Mouse (Mus musculus) left cerebral cortex, adult 2 months (tissue): ENCODE measurements around the gene Klrb1. TPM values are rescaled to one million over a fixed set of nuclear protein-coding genes. Genes with fewer than 3 reads are reported as not detected.
"Not testable (repeated sequence)": the region's sequence is repeated elsewhere in the genome, so short reads cannot be mapped to it uniquely, and the experiment has no call there.

Experiments used
- DNase-seq, 2 experiments: peaks; one replicate each; pipeline ENCODE4 v3.0.0; 2021 to 2022; ENCODE audit warnings: low spot score in 2 of 2, mixed read lengths in 1 of 2; ENCODE audit errors: extremely low spot score in 1 of 2
- H3K27ac ChIP-seq: fragments of 200-600 bp; 2 replicates; pipeline ENCODE4 v1.8.1; 2022
- H3K4me3 ChIP-seq: fragments of 200-600 bp; 2 replicates; pipeline ENCODE4 v1.8.1; 2022
- CTCF ChIP-seq: fragments of 200-600 bp; IDR thresholded peaks from 2 replicates; pipeline ENCODE4 v1.8.1; 2022; ENCODE audit warnings: antibody characterized with exemption, mild to moderate bottlenecking, moderate library complexity
- intact Hi-C: fragments of 180-260 bp; cut with DNase I; formaldehyde crosslinking; loops from one replicate; pipeline ENCODE4 v1.15.1; 2025
- long read RNA-seq, 2 experiments: library from polyadenylated mRNA; stranded (forward); transcript quantifications; one replicate each; pipeline ENCODE4 v2.0.0; 2021; ENCODE audit warnings: borderline mapping rate in 2 of 2
- total RNA-seq, 2 experiments: library from RNA; stranded (reverse); gene quantifications; 2 replicates each; pipeline ENCODE4 v1.2.3; 2021

Gene Klrb1
- not detected for total RNA-seq
- long read RNA-seq, experiment 1 = 0 reads
- long read RNA-seq, experiment 2 = 0 reads

DNA sequence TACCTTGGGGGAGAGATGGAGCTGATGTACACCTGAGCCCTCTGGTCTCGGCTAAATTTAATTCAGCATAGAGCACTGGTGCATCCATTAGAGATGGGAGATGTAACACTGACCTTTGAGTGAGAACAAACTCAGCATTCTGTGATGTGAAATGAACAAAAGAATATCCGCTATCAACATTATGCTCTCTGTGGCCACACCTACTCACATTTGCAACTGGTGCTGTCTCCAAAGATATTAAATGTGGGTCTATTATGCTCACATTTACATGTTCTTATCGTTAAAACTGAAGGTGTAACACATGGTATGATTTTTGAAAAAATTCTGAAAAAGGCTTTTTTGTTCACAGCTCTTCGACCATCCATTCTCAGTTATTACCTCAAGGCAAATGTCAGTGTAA, at the start of gene Klrb1:
Gene Klrb1 (minus strand): TSS at position 101 of the 400 bp plus-strand sequence.
- Histone ChIP-seq H3K4me3 (no peak within 1 kb of the TSS), H3K27ac (no peak within 1 kb of the TSS)
- intact Hi-C loops = no loop called here
- TF ChIP-seq CTCF = no peak
- no peak for DNase-seq

DNA sequence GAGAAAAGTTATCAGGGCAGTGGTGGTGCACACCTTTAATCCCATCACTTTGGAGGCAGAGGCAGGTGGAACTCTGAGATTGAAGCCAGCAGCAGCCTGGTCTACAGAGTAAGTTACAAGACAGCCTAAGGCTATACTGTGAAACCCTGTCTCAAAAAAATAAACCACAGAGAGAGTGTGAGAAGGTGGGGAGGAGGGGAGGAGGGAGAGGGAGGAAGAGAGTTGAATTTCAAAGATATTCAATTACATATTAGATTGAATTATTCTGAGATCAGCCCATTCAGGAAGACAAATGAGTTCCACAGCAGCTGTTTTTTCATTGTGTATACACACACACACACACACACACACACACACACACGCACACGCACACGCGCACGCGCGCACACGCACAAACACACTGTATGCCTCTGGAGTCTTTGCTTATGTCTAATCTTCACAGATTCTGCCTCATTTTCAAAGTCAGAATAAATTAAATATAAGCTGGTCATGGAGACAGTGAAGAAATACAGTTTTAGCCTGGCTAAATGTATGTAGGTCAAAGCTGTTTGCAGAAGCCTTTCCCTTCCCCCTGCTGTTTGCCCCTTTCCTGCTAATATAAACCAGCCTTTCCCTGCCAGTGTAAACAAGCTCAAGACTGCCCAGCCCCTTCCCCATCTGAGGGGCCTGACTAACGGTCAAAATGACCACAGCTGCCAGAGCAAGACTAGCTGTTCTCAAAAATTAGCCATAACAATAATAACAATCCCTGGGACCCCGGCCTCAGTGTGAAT, 46.8 kb upstream of the Klrb1 start:
- no peak overlapping the region for H3K4me3 ChIP-seq
- no peak overlapping the region for H3K27ac ChIP-seq
- DNase-seq = no peak
- TF ChIP-seq CTCF = no peak
- intact Hi-C loops = no loop called here

DNA sequence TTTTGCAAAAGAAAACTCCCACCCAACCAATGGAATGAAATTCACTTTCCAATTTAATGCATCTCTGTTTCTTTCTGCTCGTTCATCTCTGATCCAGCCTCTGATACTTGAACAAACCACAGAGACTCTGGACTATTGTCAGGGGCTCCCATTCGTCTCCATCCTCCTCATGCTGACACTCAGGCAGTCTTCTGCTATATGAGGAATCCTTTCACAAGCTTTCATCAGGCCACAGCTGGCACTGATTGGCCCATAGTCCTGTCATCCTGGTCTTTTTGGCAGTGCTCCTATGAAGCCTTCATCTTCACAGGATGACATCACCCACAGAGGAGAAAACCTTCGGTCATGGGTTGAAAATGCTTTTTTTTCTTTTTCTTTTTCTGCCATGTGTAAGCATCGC, 45.2 kb upstream of the Klrb1 start:
- intact Hi-C loops = no loop called here
- no peak for DNase-seq
- no peak for TF ChIP-seq CTCF
- no peak overlapping the region for H3K27ac ChIP-seq
- H3K4me3 ChIP-seq = no peak overlapping the region

DNA sequence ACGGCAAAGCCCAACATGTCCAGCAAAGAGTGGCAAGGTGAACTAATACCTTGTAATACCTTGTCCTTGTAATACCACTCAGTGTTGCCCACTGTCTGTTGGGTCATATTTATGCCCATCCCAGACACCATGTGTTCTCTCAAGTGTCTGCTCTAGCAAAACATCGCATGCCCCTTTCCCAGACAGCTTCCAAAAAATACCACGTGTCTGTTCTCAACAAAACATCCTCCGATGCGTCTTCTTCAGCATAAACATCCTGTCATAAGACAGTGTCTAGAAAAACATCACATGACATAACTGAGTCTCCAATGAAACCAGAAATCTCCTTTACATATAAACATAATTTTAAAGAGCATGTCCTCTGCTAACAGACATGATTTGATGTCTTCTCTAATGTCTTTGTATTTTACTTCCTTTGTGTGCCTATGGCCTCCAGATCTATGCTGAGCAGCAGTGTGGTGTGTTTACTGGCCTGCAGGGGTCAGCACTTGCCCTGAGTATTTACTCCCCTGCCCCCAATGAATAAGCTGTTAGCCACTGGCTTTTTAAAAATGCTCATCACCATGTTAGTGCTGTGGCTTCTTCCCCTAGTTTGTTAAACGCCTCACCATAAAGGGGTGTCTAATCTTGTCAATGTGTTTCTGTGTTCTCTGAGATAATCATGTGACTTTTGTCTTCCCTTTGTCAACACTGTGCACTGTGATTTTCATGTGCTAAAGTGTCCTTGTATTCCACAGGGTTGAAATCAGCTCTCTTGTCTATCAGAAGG, 43.8 kb upstream of the Klrb1 start:
- H3K27ac ChIP-seq, H3K4me3 ChIP-seq: not testable (repeated sequence)
- peak; percentile 49 for TF ChIP-seq CTCF
- intact Hi-C loops = loop anchor here (1.0 kb wide), 1 partner anchor 39 kb away; no protein-coding TSS in a partner anchor
- peak in 1 of 2 experiments; percentile 16 for DNase-seq

DNA sequence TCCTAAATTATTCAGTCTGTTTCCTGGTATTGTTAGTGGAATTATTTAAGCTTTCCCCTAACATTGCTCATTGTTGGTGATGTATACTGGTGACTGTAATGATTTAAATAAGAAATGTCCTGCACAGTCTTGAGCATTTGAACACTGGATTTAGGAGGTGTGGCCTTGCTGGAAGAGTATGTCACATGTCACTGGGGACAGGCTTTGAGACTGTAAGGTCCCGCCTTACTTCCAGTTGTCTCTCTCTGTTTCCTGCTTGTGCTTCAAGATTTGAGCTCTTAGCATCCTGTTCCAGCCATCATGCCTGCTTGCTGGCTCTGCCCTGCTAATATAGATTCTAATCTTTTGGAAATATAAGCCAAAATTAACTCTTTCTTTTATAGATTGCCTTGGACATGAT, 42.4 kb upstream of the Klrb1 start:
- no peak overlapping the region for H3K27ac ChIP-seq

DNA sequence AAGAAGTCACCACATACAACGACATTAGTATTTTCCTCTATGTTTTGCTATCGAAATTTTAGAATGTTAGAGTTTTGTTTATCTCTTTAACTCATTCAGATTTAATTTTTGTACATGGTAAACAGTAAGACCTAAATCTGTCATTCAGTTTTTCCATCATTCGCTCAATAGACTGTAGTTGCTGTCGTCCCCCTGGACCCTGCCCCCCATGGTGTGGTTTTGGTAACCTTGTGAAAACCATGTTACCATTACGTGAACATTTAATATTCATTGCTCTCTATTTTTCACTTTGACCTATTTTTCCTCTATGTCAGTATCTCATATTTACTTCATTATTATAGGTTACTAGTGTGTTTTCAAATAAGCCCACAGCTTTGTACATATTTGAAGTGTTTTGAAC, 41.7 kb upstream of the Klrb1 start:
- intact Hi-C loops = loop anchor here (1.0 to 5.0 kb wide), 3 partner anchors 38 to 768 kb away; partner anchors contain the start of gene Gabarapl1
- Histone ChIP-seq H3K27ac (peak overlapping the region; percentile 50), H3K4me3 (peak overlapping the region; percentile 33)
- no peak for DNase-seq
- TF ChIP-seq CTCF = no peak

More for the DNA sequence above, 42.4 kb upstream of the Klrb1 start:
- no peak for TF ChIP-seq CTCF
- intact Hi-C loops = no loop called here
- no peak for DNase-seq
- no peak overlapping the region for H3K4me3 ChIP-seq

DNA sequence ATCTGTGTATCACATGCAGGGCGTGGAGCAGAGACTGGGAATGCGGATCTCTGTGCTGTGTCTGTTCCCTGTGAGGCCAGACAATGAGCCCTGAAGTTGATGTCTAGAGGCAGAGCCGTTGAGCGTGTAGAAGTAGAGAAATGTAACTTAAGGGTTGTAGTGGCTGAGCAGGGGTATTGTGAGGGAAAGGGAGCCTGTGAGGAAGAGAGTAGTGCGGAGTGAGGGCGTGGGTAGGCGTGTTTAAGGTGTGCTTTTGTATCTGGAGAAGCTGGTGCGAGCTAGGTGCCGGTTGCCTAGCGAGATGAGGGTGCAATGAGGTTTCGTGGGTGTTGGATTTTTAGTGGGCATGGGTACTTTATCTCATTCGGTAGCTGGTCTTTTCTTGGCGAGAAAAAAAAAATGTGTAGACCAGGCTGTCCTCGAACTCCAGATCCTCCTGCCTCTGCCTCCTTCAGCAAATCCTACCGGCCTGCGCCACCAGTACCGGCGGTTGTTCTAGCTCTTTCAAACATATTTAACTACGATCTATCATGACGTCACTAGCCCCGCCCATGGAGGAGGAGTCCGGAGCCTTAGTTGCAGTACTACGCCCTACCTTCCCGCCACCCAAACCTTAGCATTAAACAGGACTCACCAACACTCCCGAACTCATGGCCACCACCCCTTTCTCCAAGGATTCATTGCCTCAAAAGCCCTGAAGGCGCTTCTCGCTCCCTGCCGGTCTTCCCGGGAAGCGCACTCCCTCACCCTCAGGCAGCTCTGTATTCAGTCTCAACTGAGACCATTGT, 41.1 kb upstream of the Klrb1 start:
- intact Hi-C loops = loop anchor here (1.0 to 5.0 kb wide), 3 partner anchors 38 to 768 kb away; partner anchors contain the start of gene Gabarapl1
- DNase-seq = peak; percentile 93 to 95
- peak overlapping the region; percentile 55 for H3K4me3 ChIP-seq
- H3K27ac ChIP-seq = peak overlapping the region; percentile 50
- TF ChIP-seq CTCF = peak; percentile 84

DNA sequence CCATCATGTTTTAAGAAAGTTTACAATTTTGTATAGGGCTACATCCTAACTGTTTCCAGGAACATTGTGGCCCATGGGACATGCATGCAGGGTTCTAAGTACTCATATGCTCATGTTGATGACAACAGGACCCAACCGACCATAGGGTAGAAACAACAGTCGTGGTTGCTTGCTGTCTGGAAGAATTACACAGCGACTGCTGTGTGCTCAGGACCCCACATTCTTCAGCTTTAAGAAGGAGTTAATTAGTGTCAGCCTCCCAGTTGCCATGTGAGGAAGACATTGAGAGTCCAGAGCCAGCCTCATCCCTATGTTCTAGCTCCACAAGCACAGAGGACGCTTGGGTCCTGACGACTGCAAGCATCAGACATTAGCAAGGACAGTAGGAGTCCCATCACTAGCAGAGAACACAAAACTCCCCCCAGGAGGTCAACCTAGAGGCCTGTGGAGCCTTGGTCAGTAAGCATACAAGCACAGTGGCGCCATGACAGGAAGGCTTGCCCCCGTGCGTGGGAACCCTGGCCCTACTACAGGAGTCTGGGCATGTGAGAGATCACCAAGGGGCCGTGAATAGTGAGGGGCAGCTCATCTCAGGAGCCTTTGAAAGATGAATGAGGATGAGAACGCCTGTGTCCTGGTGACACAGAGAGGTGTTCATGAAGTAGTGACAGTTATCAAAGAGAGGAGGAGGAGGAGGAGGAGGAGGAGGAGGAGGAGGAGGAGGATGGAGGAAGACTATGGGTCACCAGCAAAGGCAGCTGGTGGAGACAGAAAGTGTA, 40.2 kb upstream of the Klrb1 start:
- Histone ChIP-seq H3K27ac (0 out of 2 replicates have a peak overlapping the region, but pooled peaks have one; percentile 47), H3K4me3 (peak overlapping the region; percentile 55)
- intact Hi-C loops = loop anchor here (5.0 kb wide), 1 partner anchor 769 kb away; the partner anchor contains the start of gene Gabarapl1
- DNase-seq = not testable (repeated sequence)

DNA sequence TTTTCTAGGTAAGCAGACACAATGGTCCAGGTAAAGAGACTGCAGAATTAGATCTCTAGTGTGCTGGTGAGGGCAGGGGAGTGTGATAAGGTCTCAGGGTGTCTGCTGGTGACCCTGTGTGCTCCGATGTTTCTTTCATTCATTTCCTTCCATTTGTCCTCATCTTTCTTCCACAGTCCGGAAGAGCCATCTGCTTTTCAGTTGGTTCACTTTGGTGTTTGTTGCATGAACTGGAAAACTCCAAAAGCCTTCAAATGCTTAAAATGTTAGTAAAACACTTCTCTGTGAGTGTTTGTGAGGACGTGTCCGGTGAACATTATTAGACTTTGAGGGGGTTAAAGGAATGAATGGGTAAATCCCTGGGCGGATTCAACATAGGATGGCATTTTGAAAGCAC, 38.3 kb upstream of the Klrb1 start:
- no peak for TF ChIP-seq CTCF
- peak overlapping the region; percentile 94 for H3K27ac ChIP-seq
- intact Hi-C loops = loop anchor here (5.0 kb wide), 1 partner anchor 771 kb away; the partner anchor contains the start of gene Gabarapl1

DNA sequence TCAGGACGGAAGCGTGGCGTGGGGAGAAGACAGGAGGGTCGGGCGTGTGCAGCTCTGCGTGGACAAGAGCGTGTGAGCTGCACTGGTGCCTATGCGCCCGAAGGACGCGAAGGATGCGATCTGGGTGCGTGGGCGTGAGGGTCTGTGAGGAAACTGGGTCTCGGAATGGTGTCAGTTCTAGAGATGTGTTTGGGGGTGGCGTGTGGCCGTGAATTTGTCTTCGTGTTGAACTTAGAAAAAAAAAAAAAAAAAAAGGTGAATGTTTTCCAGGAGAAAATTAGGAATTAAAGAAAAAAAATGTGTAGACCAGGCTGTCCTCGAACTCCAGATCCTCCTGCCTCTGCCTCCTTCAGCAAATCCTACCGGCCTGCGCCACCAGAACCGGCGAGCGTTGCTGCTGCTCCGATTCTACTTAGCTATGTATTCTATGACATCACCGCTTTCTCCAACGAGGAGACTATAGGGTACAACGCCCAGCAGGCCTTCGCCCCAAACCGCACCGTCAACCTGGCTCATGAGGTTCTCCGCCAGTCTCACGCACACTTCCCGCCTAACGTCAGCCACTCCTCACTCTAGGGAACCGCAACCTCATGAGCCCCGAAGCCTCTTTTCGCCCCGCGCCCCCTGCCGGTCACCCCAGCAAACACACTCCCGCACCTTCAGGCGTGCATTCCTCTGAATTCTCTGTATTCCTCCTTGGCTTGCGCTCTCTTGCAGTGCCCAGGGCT, 37.7 kb upstream of the Klrb1 start:
- TF ChIP-seq CTCF = peak; percentile 77
- H3K4me3 ChIP-seq = peak overlapping the region; percentile 76
- DNase-seq = peak; percentile 86 to 90
- intact Hi-C loops = loop anchor here (1.0 to 5.0 kb wide), 2 partner anchors 39 to 772 kb away; partner anchors contain the start of gene Gabarapl1
- peak overlapping the region; percentile 94 for H3K27ac ChIP-seq

More for the DNA sequence above, 38.3 kb upstream of the Klrb1 start:
- peak overlapping the region; percentile 76 for H3K4me3 ChIP-seq
- no peak for DNase-seq

DNA sequence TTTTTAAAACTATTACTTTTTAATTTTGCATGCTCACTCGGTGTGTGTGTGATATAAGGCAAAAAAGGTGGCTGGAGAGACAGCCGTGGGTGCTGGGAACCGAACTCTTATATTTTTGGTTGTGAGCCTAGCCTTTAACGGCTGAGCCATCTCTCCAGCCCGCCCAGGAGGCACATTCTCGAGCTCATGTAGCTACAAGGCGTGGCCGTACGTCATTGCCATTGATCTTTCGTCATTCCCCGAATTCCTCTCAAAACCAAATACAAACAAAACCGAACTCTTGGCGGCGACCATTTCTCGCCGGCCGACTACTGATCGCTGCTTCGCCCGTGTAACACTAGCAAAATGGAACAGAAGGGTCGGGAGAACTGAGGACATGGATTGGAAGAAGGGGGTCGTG, 37.2 kb upstream of the Klrb1 start:
- Histone ChIP-seq H3K27ac (peak overlapping the region; percentile 94), H3K4me3 (peak overlapping the region; percentile 76)
- peak; percentile 93 to 96 for DNase-seq
- intact Hi-C loops = loop anchor here (1.0 to 5.0 kb wide), 2 partner anchors 39 to 772 kb away; partner anchors contain the start of gene Gabarapl1
